Mouse (Mus musculus): ENCODE results near the gene Tagln2. TPM values are rescaled to one million over a fixed set of nuclear protein-coding genes. Genes with fewer than 3 reads are reported as not detected.

The Tagln2 gene
- polyA plus RNA-seq, 1 experiment from 2014 or later, result 82.5 TPM

- Histone ChIP-seq H3K27me3 (replicated peaks; ENCODE audit: low read depth, poor library complexity, severe bottlenecking) (peaks cover 38% of the 10 kb centered on the region), H3K4me1 (peaks cover 36% of the 10 kb centered on the region), H3K36me3 (replicated peaks) (no peaks in the 10 kb centered on the region), H3K27ac (replicated peaks) (peak overlapping the region; percentile 4; the same call in 1 of the 2 replicates), H3K4me3 (no peak overlapping the region), H3K9me3 (no peaks in the 10 kb centered on the region)
- 45% methylated on average over 15 of the region's 15 CpGs for WGBS
- peak; percentile 43 for DNase-seq (ENCODE audit: low spot score)
These were observed 25.3 kb downstream of the Tagln2 start for GRCm38 (mm10) chr1:172525027-172525764.

- DNase-seq (ENCODE audit: low spot score), result no peak
- H3K4me1 ChIP-seq, result peaks cover 37% of the 10 kb centered on the region
- no peak overlapping the region for H3K4me3 ChIP-seq
- H3K27ac ChIP-seq (replicated peaks), result peak overlapping the region; percentile 4; the same call in 1 of the 2 replicates
- WGBS, result 65% methylated on average over 7 of the region's 7 CpGs
- no peaks in the 10 kb centered on the region for H3K36me3 ChIP-seq (replicated peaks)
- H3K27me3 ChIP-seq (replicated peaks; ENCODE audit: low read depth, poor library complexity, severe bottlenecking), result peaks cover 46% of the 10 kb centered on the region
- no peaks in the 10 kb centered on the region for H3K9me3 ChIP-seq
These were observed 26.1 kb downstream of the Tagln2 start for GRCm38 (mm10) chr1:172525971-172526370.

GRCm38 (mm10) chr1:172526380-172527081, 26.7 kb downstream of the Tagln2 start:
- no peak for DNase-seq (ENCODE audit: low spot score)
- Histone ChIP-seq H3K9me3 (no peaks in the 10 kb centered on the region), H3K4me1 (peaks cover 37% of the 10 kb centered on the region), H3K27ac (replicated peaks) (no peak overlapping the region), H3K36me3 (replicated peaks) (no peaks in the 10 kb centered on the region), H3K4me3 (no peak overlapping the region), H3K27me3 (replicated peaks; ENCODE audit: low read depth, poor library complexity, severe bottlenecking) (peaks cover 47% of the 10 kb centered on the region)
- WGBS, result 76% methylated on average over 23 of the region's 23 CpGs

GRCm38 (mm10) chr1:172527431-172527830, 27.6 kb downstream of the Tagln2 start:
- peaks cover 54% of the 10 kb centered on the region for H3K27me3 ChIP-seq (replicated peaks; ENCODE audit: low read depth, poor library complexity, severe bottlenecking)
- H3K9me3 ChIP-seq, result no peaks in the 10 kb centered on the region
- H3K36me3 ChIP-seq (replicated peaks), result no peaks in the 10 kb centered on the region
- DNase-seq (ENCODE audit: low spot score), result no peak
- WGBS, result 89% methylated on average over 10 of the region's 10 CpGs
- H3K4me1 ChIP-seq, result peaks cover 43% of the 10 kb centered on the region
- no peak overlapping the region for H3K4me3 ChIP-seq
- no peak overlapping the region for H3K27ac ChIP-seq (replicated peaks)

- H3K9me3 ChIP-seq, result no peaks in the 10 kb centered on the region
- H3K36me3 ChIP-seq (replicated peaks), result no peaks in the 10 kb centered on the region
- peaks cover 67% of the 10 kb centered on the region for H3K27me3 ChIP-seq (replicated peaks; ENCODE audit: low read depth, poor library complexity, severe bottlenecking)
- H3K27ac ChIP-seq (replicated peaks), result no peak overlapping the region
- no peak overlapping the region for H3K4me3 ChIP-seq
- WGBS, result 6% methylated on average over 7 of the region's 7 CpGs
- DNase-seq (ENCODE audit: low spot score), result peak; percentile 88
- H3K4me1 ChIP-seq, result peaks cover 49% of the 10 kb centered on the region
These were observed 28.9 kb downstream of the Tagln2 start for GRCm38 (mm10) chr1:172528701-172529100.

GRCm38 (mm10) chr1:172530544-172531220, 30.8 kb downstream of the Tagln2 start:
- WGBS, result 20% methylated on average over 8 of the region's 8 CpGs
- Histone ChIP-seq H3K4me1 (peaks cover 39% of the 10 kb centered on the region), H3K4me3 (no peak overlapping the region), H3K9me3 (no peaks in the 10 kb centered on the region), H3K36me3 (replicated peaks) (no peaks in the 10 kb centered on the region), H3K27ac (replicated peaks) (no peak overlapping the region), H3K27me3 (replicated peaks; ENCODE audit: low read depth, poor library complexity, severe bottlenecking) (peaks cover 84% of the 10 kb centered on the region)
- peak; percentile 62 for DNase-seq (ENCODE audit: low spot score)

GRCm38 (mm10) chr1:172532551-172532950, 32.7 kb downstream of the Tagln2 start:
- peaks cover 67% of the 10 kb centered on the region for H3K27me3 ChIP-seq (replicated peaks; ENCODE audit: low read depth, poor library complexity, severe bottlenecking)
- H3K4me3 ChIP-seq, result peak overlapping the region; percentile 53
- peaks cover 33% of the 10 kb centered on the region for H3K4me1 ChIP-seq
- peak; percentile 78 for DNase-seq (ENCODE audit: low spot score)
- H3K36me3 ChIP-seq (replicated peaks), result no peaks in the 10 kb centered on the region
- WGBS, result 2% methylated on average over 13 of the region's 13 CpGs
- H3K9me3 ChIP-seq, result no peaks in the 10 kb centered on the region
- peak overlapping the region; percentile 73 for H3K27ac ChIP-seq (replicated peaks)

GRCm38 (mm10) chr1:172535116-172535515, 35.3 kb downstream of the Tagln2 start:
- H3K27me3 ChIP-seq (replicated peaks; ENCODE audit: low read depth, poor library complexity, severe bottlenecking), result peaks cover 53% of the 10 kb centered on the region
- H3K9me3 ChIP-seq, result no peaks in the 10 kb centered on the region
- H3K4me1 ChIP-seq, result peaks cover 32% of the 10 kb centered on the region
- DNase-seq (ENCODE audit: low spot score), result no peak
- 85% methylated on average over 16 of the region's 16 CpGs for WGBS
- no peak overlapping the region for H3K27ac ChIP-seq (replicated peaks)
- H3K4me3 ChIP-seq, result no peak overlapping the region
- no peaks in the 10 kb centered on the region for H3K36me3 ChIP-seq (replicated peaks)

- H3K4me3 ChIP-seq, result no peak overlapping the region
- peaks cover 11% of the 10 kb centered on the region for H3K4me1 ChIP-seq
- H3K36me3 ChIP-seq (replicated peaks), result no peaks in the 10 kb centered on the region
- no peak overlapping the region for H3K27ac ChIP-seq (replicated peaks)
- H3K9me3 ChIP-seq, result no peaks in the 10 kb centered on the region
- H3K27me3 ChIP-seq (replicated peaks; ENCODE audit: low read depth, poor library complexity, severe bottlenecking), result peaks cover 17% of the 10 kb centered on the region
- no peak for DNase-seq (ENCODE audit: low spot score)
- WGBS, result 70% methylated on average over 6 of the region's 6 CpGs
These were observed 40.0 kb downstream of the Tagln2 start for GRCm38 (mm10) chr1:172539827-172540226.

GRCm38 (mm10) chr1:172540283-172540820, 40.5 kb downstream of the Tagln2 start:
- Histone ChIP-seq H3K4me1 (peaks cover 11% of the 10 kb centered on the region), H3K36me3 (replicated peaks) (no peaks in the 10 kb centered on the region), H3K27ac (replicated peaks) (no peak overlapping the region), H3K4me3 (no peak overlapping the region), H3K9me3 (no peaks in the 10 kb centered on the region), H3K27me3 (replicated peaks; ENCODE audit: low read depth, poor library complexity, severe bottlenecking) (peaks cover 12% of the 10 kb centered on the region)
- WGBS, result 40% methylated on average over 11 of the region's 11 CpGs
- no peak for DNase-seq (ENCODE audit: low spot score)

- 91% methylated on average over 4 of the region's 4 CpGs for WGBS
- no peak for DNase-seq (ENCODE audit: low spot score)
These were observed 46.2 kb downstream of the Tagln2 start for GRCm38 (mm10) chr1:172546062-172546461.

GRCm38 (mm10) chr1:172548501-172548900, 48.7 kb downstream of the Tagln2 start:
- H3K9me3 ChIP-seq, result no peaks in the 10 kb centered on the region
- H3K4me3 ChIP-seq, result no peak overlapping the region
- no peaks in the 10 kb centered on the region for H3K36me3 ChIP-seq (replicated peaks)
- H3K4me1 ChIP-seq, result peaks cover 51% of the 10 kb centered on the region
- WGBS, result 30% methylated on average over 7 of the region's 7 CpGs
- DNase-seq (ENCODE audit: low spot score), result no peak
- peaks cover 22% of the 10 kb centered on the region for H3K27me3 ChIP-seq (replicated peaks; ENCODE audit: low read depth, poor library complexity, severe bottlenecking)
- H3K27ac ChIP-seq (replicated peaks), result no peak overlapping the region

More at GRCm38 (mm10) chr1:172546062-172546461, 46.2 kb downstream of the Tagln2 start:
- H3K27ac ChIP-seq (replicated peaks), result no peak overlapping the region
- no peaks in the 10 kb centered on the region for H3K36me3 ChIP-seq (replicated peaks)
- peaks cover 39% of the 10 kb centered on the region for H3K4me1 ChIP-seq
- no peaks in the 10 kb centered on the region for H3K9me3 ChIP-seq
- no peak overlapping the region for H3K4me3 ChIP-seq
- peaks cover 15% of the 10 kb centered on the region for H3K27me3 ChIP-seq (replicated peaks; ENCODE audit: low read depth, poor library complexity, severe bottlenecking)
